Mouse (Mus musculus): ENCODE data around the gene Vps11. TPM values are rescaled to one million over a fixed set of nuclear protein-coding genes. Genes with fewer than 3 reads are reported as not detected.
"Not testable (repeated sequence)": the region's sequence is repeated elsewhere in the genome, so short reads cannot be mapped to it uniquely, and the experiment has no call there.

Gene Vps11
- polyA plus RNA-seq, 1 experiment from 2014 or later: 19.7 TPM

GRCm38 (mm10) chr9:44323656-44324055, 37.8 kb downstream of the Vps11 start:
- H3K27ac ChIP-seq (ENCODE audit: poor library complexity, severe bottlenecking); H3K27me3 ChIP-seq (replicated peaks); H3K4me3 ChIP-seq; ATAC-seq (ENCODE audit: insufficient number of reproducible peaks, low FRiP score); H3K4me2 ChIP-seq; H3K9ac ChIP-seq; H3K9me3 ChIP-seq (replicated peaks); H3K36me3 ChIP-seq: not testable (repeated sequence)
- peaks cover 25% of the 10 kb centered on the region for H3K4me1 ChIP-seq (replicated peaks)
- 69% methylated on average over 4 of the region's 4 CpGs for WGBS

GRCm38 (mm10) chr9:44320799-44321133, 40.7 kb downstream of the Vps11 start:
- H3K36me3 ChIP-seq: peaks cover 14% of the 10 kb centered on the region
- H3K9ac ChIP-seq: peak overlapping the region; percentile 62; the same call in 1 of the 2 replicates
- peak overlapping the region; percentile 88 for H3K4me2 ChIP-seq
- peak overlapping the region; percentile 69; the same call in 1 of the 2 replicates for H3K27ac ChIP-seq (ENCODE audit: poor library complexity, severe bottlenecking)
- H3K4me1 ChIP-seq (replicated peaks): peaks cover 28% of the 10 kb centered on the region
- H3K4me3 ChIP-seq: peak overlapping the region; percentile 91
- H3K27me3 ChIP-seq (replicated peaks): no peaks in the 10 kb centered on the region
- ATAC-seq (ENCODE audit: insufficient number of reproducible peaks, low FRiP score): no peak
- no peaks in the 10 kb centered on the region for H3K9me3 ChIP-seq (replicated peaks)
- 22% methylated on average over 6 of the region's 6 CpGs for WGBS

- Histone ChIP-seq H3K9ac (peak within 1 kb of the TSS; percentile 90), H3K27me3 (replicated peaks) (no peaks in the 10 kb centered on the region), H3K4me2 (peak within 1 kb of the TSS; percentile 88), H3K9me3 (replicated peaks) (no peaks in the 10 kb centered on the region), H3K27ac (ENCODE audit: poor library complexity, severe bottlenecking) (peak within 1 kb of the TSS; percentile 69), H3K4me3 (peak within 1 kb of the TSS; percentile 91), H3K36me3 (peaks cover 20% of the 10 kb centered on the region), H3K4me1 (replicated peaks) (peaks cover 26% of the 10 kb centered on the region)
- ATAC-seq (ENCODE audit: insufficient number of reproducible peaks, low FRiP score): peak; percentile 97
- under 1% methylated on average over 67 of the region's 67 CpGs for WGBS
Observed at GRCm38 (mm10) chr9:44319887-44320798, 41.3 kb downstream of the Vps11 start, which contains the start of gene C2cd2l. C2cd2l (minus strand) TSS chr9:44320285.

- Histone ChIP-seq H3K9ac (peak overlapping the region; percentile 90), H3K36me3 (peaks cover 27% of the 10 kb centered on the region), H3K9me3 (replicated peaks) (no peaks in the 10 kb centered on the region), H3K4me2 (peak overlapping the region; percentile 88), H3K27me3 (replicated peaks) (no peaks in the 10 kb centered on the region), H3K4me1 (replicated peaks) (peaks cover 26% of the 10 kb centered on the region), H3K4me3 (peak overlapping the region; percentile 91), H3K27ac (ENCODE audit: poor library complexity, severe bottlenecking) (peak overlapping the region; percentile 44)
- peak; percentile 7; the same call in 1 of the 2 replicates for ATAC-seq (ENCODE audit: insufficient number of reproducible peaks, low FRiP score)
- 3% methylated on average over 36 of the region's 37 CpGs for WGBS
Observed at GRCm38 (mm10) chr9:44319105-44319886, 42.2 kb downstream of the Vps11 start.

- 30% methylated on average over 3 of the region's 3 CpGs for WGBS
Observed at GRCm38 (mm10) chr9:44318826-44319095, 42.7 kb downstream of the Vps11 start.

GRCm38 (mm10) chr9:44318076-44318825, 43.2 kb downstream of the Vps11 start:
- Histone ChIP-seq H3K4me1 (replicated peaks) (peaks cover 26% of the 10 kb centered on the region), H3K27ac (ENCODE audit: poor library complexity, severe bottlenecking) (no peak overlapping the region), H3K4me3 (peak overlapping the region; percentile 91), H3K4me2 (peak overlapping the region; percentile 88), H3K9me3 (replicated peaks) (no peaks in the 10 kb centered on the region), H3K27me3 (replicated peaks) (no peaks in the 10 kb centered on the region), H3K9ac (peak overlapping the region; percentile 90; the same call in 1 of the 2 replicates), H3K36me3 (peaks cover 38% of the 10 kb centered on the region)
- WGBS: 51% methylated on average over 5 of the region's 5 CpGs
- ATAC-seq (ENCODE audit: insufficient number of reproducible peaks, low FRiP score): no peak

More at GRCm38 (mm10) chr9:44318826-44319095, 42.7 kb downstream of the Vps11 start:
- H3K36me3 ChIP-seq: peaks cover 33% of the 10 kb centered on the region
- no peaks in the 10 kb centered on the region for H3K27me3 ChIP-seq (replicated peaks)
- peak overlapping the region; percentile 88 for H3K4me2 ChIP-seq
- no peak for ATAC-seq (ENCODE audit: insufficient number of reproducible peaks, low FRiP score)
- peak overlapping the region; percentile 90 for H3K9ac ChIP-seq
- H3K4me3 ChIP-seq: peak overlapping the region; percentile 91
- H3K4me1 ChIP-seq (replicated peaks): peaks cover 26% of the 10 kb centered on the region
- no peaks in the 10 kb centered on the region for H3K9me3 ChIP-seq (replicated peaks)
- H3K27ac ChIP-seq (ENCODE audit: poor library complexity, severe bottlenecking): no peak overlapping the region

GRCm38 (mm10) chr9:44317452-44317851, 44.0 kb downstream of the Vps11 start:
- H3K36me3 ChIP-seq: peaks cover 46% of the 10 kb centered on the region
- no peaks in the 10 kb centered on the region for H3K9me3 ChIP-seq (replicated peaks)
- ATAC-seq (ENCODE audit: insufficient number of reproducible peaks, low FRiP score): no peak
- H3K4me1 ChIP-seq (replicated peaks): peaks cover 26% of the 10 kb centered on the region
- no peak overlapping the region for H3K4me3 ChIP-seq
- H3K27me3 ChIP-seq (replicated peaks): no peaks in the 10 kb centered on the region
- H3K4me2 ChIP-seq: peak overlapping the region; percentile 88; the same call in 1 of the 2 replicates
- WGBS: 73% methylated on average over 4 of the region's 4 CpGs
- H3K27ac ChIP-seq (ENCODE audit: poor library complexity, severe bottlenecking): no peak overlapping the region
- no peak overlapping the region for H3K9ac ChIP-seq

- Histone ChIP-seq H3K36me3 (peaks cover 47% of the 10 kb centered on the region), H3K9ac (no peak overlapping the region)
- no peak for ATAC-seq (ENCODE audit: insufficient number of reproducible peaks, low FRiP score)
Observed at GRCm38 (mm10) chr9:44314910-44315309, 46.6 kb downstream of the Vps11 start.

GRCm38 (mm10) chr9:44314257-44314547, 47.3 kb downstream of the Vps11 start:
- Histone ChIP-seq H3K36me3 (peaks cover 47% of the 10 kb centered on the region), H3K9ac (no peak overlapping the region)
- WGBS: 65% methylated on average over 4 of the region's 4 CpGs

More at GRCm38 (mm10) chr9:44314910-44315309, 46.6 kb downstream of the Vps11 start:
- Histone ChIP-seq H3K4me3 (no peak overlapping the region), H3K27me3 (replicated peaks) (no peaks in the 10 kb centered on the region), H3K4me2 (no peak overlapping the region), H3K9me3 (replicated peaks) (no peaks in the 10 kb centered on the region), H3K4me1 (replicated peaks) (peaks cover 32% of the 10 kb centered on the region), H3K27ac (ENCODE audit: poor library complexity, severe bottlenecking) (no peak overlapping the region)
- 86% methylated on average over 18 of the region's 18 CpGs for WGBS

GRCm38 (mm10) chr9:44313476-44314256, 47.8 kb downstream of the Vps11 start:
- peaks cover 26% of the 10 kb centered on the region for H3K4me1 ChIP-seq (replicated peaks)
- 73% methylated on average over 19 of the region's 19 CpGs for WGBS
- H3K4me2 ChIP-seq: no peak overlapping the region
- H3K9me3 ChIP-seq (replicated peaks): no peaks in the 10 kb centered on the region
- H3K36me3 ChIP-seq: peaks cover 47% of the 10 kb centered on the region
- no peak overlapping the region for H3K9ac ChIP-seq
- ATAC-seq (ENCODE audit: insufficient number of reproducible peaks, low FRiP score): no peak
- no peak overlapping the region for H3K4me3 ChIP-seq
- H3K27ac ChIP-seq (ENCODE audit: poor library complexity, severe bottlenecking): no peak overlapping the region
- no peaks in the 10 kb centered on the region for H3K27me3 ChIP-seq (replicated peaks)

More at GRCm38 (mm10) chr9:44314257-44314547, 47.3 kb downstream of the Vps11 start:
- ATAC-seq (ENCODE audit: insufficient number of reproducible peaks, low FRiP score): no peak
- peaks cover 31% of the 10 kb centered on the region for H3K4me1 ChIP-seq (replicated peaks)
- H3K4me3 ChIP-seq: no peak overlapping the region
- no peak overlapping the region for H3K4me2 ChIP-seq
- no peaks in the 10 kb centered on the region for H3K27me3 ChIP-seq (replicated peaks)
- no peaks in the 10 kb centered on the region for H3K9me3 ChIP-seq (replicated peaks)
- no peak overlapping the region for H3K27ac ChIP-seq (ENCODE audit: poor library complexity, severe bottlenecking)

All from heart, embryonic 12.5 days (tissue).